Mouse (Mus musculus) MEL (cell line): ENCODE data around the gene Cc2d2b.

Experiments used
- CTCF ChIP-seq, 3 experiments: IDR thresholded peaks in 2 of 3; conservative IDR thresholded peaks in 1 of 3; 2 replicates each; pipeline ENCODE4 v1.5.1; 2011 to 2012; ENCODE audit warnings: low read length in 3 of 3, low read depth in 2 of 3, mild to moderate bottlenecking in 2 of 3, improper control_type of control experiment in 1 of 3, inconsistent platforms in 1 of 3, mixed read lengths in 1 of 3, moderate library complexity in 1 of 3; ENCODE audit not compliant: control insufficient read depth in 1 of 3, insufficient read depth in 1 of 3, poor library complexity in 1 of 3, severe bottlenecking in 1 of 3
- EP300 ChIP-seq, 2 experiments: IDR thresholded peaks; 2 replicates each; pipeline ENCODE4 v1.6.1; 2011; ENCODE audit warnings: improper control_type of control experiment in 2 of 2, low read length in 2 of 2, low read depth in 1 of 2, mild to moderate bottlenecking in 1 of 2
- ETS1 ChIP-seq: IDR thresholded peaks from 2 replicates; pipeline ENCODE4 v1.6.1; 2012; ENCODE audit warnings: low read depth, mild to moderate bottlenecking, inconsistent platforms, low read length, improper control_type of control experiment, moderate library complexity
- MAFK ChIP-seq: IDR thresholded peaks from 2 replicates; pipeline ENCODE4 v1.6.1; 2011; ENCODE audit warnings: low read depth, mild to moderate bottlenecking, low read length, improper control_type of control experiment, borderline replicate concordance
- MEF2A ChIP-seq: IDR thresholded peaks from 2 replicates; pipeline ENCODE4 v1.6.1; 2014; ENCODE audit warnings: low read depth, mild to moderate bottlenecking, inconsistent platforms, low read length, improper control_type of control experiment; ENCODE audit not compliant: poor library complexity, insufficient replicate concordance, severe bottlenecking; ENCODE audit errors: extremely low read depth
- MXI1 ChIP-seq: IDR thresholded peaks from 2 replicates; pipeline ENCODE4 v1.6.1; 2011; ENCODE audit warnings: mild to moderate bottlenecking, low read depth, low read length, improper control_type of control experiment
- MYC ChIP-seq: IDR thresholded peaks from 2 replicates; pipeline ENCODE4 v1.6.1; 2011; ENCODE audit warnings: low read depth, mild to moderate bottlenecking, low read length, improper control_type of control experiment, moderate library complexity
- POLR2A ChIP-seq, 2 experiments: IDR thresholded peaks; 2 replicates each; pipeline ENCODE4 v1.6.1; 2011 to 2012; ENCODE audit warnings: low read length in 2 of 2, mild to moderate bottlenecking in 2 of 2, control low read depth in 1 of 2, improper control_type of control experiment in 1 of 2, low read depth in 1 of 2, moderate library complexity in 1 of 2; ENCODE audit not compliant: control insufficient read depth in 1 of 2, insufficient read depth in 1 of 2, poor library complexity in 1 of 2
- RCOR1 ChIP-seq: IDR thresholded peaks from 2 replicates; pipeline ENCODE4 v1.6.1; 2012; ENCODE audit warnings: low read depth, mild to moderate bottlenecking, inconsistent platforms, low read length, improper control_type of control experiment
- TAL1 ChIP-seq: IDR thresholded peaks from 2 replicates; pipeline ENCODE4 v1.6.1; 2012; ENCODE audit warnings: mild to moderate bottlenecking, inconsistent platforms, low read length, moderate library complexity, mixed read lengths
- UBTF ChIP-seq: IDR thresholded peaks from 2 replicates; pipeline ENCODE4 v1.6.1; 2012; ENCODE audit warnings: low read depth, mild to moderate bottlenecking, inconsistent platforms, low read length, improper control_type of control experiment, moderate library complexity, borderline replicate concordance; ENCODE audit not compliant: insufficient read depth
- USF2 ChIP-seq, 2 experiments: IDR thresholded peaks; 2 replicates each; pipeline ENCODE4 v1.6.1; 2011 to 2012; ENCODE audit warnings: improper control_type of control experiment in 2 of 2, low read length in 2 of 2, borderline replicate concordance in 1 of 2, inconsistent platforms in 1 of 2, low read depth in 1 of 2, mild to moderate bottlenecking in 1 of 2; ENCODE audit not compliant: insufficient read depth in 1 of 2
- ZC3H11A ChIP-seq: IDR thresholded peaks from 2 replicates; pipeline ENCODE4 v1.6.1; 2012; ENCODE audit warnings: low read depth, mild to moderate bottlenecking, inconsistent platforms, low read length, improper control_type of control experiment

DNA sequence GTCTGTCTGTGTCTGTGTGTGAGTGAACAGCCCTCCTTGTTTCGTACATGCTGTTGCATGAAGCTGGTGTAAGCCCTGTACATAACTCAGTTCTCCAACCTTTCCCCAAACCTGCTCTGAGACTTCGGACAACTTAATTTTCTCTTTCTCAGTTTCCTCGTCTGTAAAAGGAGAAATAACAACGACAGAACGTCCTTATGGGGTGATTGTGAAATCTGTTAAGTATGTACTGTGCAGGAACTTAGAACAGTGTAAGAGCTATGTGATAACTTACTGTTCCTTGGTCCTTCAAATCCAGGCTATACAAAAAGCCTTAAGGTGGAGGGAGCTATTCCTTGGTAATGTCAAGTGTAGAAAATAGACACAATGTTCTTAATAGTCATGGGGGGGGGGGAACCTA lies 83.8 kb downstream of the Cc2d2b start:
- TF ChIP-seq ETS1: no peak
- TF ChIP-seq USF2 (IDR thresholded peaks at IDR 0.05; ENCODE audit: borderline replicate concordance in 1 of 2, insufficient read depth in 1 of 2, low read depth in 1 of 2, low read length in 2 of 2): no peak
- no peak for TF ChIP-seq CTCF (IDR thresholded peaks at IDR 0.05 in 2 of 3, conservative IDR thresholded peaks at IDR 0.05 in 1 of 3; ENCODE audit: control insufficient read depth in 1 of 3, insufficient read depth in 1 of 3, low read depth in 2 of 3, low read length in 3 of 3, poor library complexity in 1 of 3, severe bottlenecking in 1 of 3)
- no peak for TF ChIP-seq EP300 (IDR thresholded peaks at IDR 0.05; ENCODE audit: low read depth in 1 of 2, low read length in 2 of 2)
- no peak for TF ChIP-seq POLR2A (IDR thresholded peaks at IDR 0.05; ENCODE audit: control insufficient read depth in 1 of 2, insufficient read depth in 1 of 2, low read depth in 1 of 2, low read length in 2 of 2, poor library complexity in 1 of 2)
- no peak for TF ChIP-seq UBTF
- no peak for TF ChIP-seq MYC
- no peak for TF ChIP-seq MEF2A
- TF ChIP-seq MAFK: no peak
- TF ChIP-seq MXI1: no peak
- TF ChIP-seq RCOR1: no peak
- TF ChIP-seq TAL1: no peak
- TF ChIP-seq ZC3H11A: no peak
